Mouse (Mus musculus) myocyte (in vitro differentiated cells): ENCODE data around the gene Rpl14.

ENCODE experiments used
- CEBPB ChIP-seq: IDR thresholded peaks from 2 replicates; pipeline ENCODE4 v1.6.1; 2011; ENCODE audit warnings: mild to moderate bottlenecking, moderate library complexity; ENCODE audit not compliant: poor library complexity, insufficient read depth, severe bottlenecking
- E2F4 ChIP-seq: IDR thresholded peaks from one replicate; pipeline ENCODE4 v1.6.1; 2011; ENCODE audit warnings: mild to moderate bottlenecking, control low read depth, moderate library complexity; ENCODE audit not compliant: insufficient read depth
- MAX ChIP-seq: IDR thresholded peaks from one replicate; pipeline ENCODE4 v1.6.1; 2011; ENCODE audit warnings: low read depth, mild to moderate bottlenecking, control low read depth
- MYOD1 ChIP-seq, 3 experiments: IDR thresholded peaks; one replicate each; pipeline ENCODE4 v1.6.1; 2011; ENCODE audit warnings: control low read depth in 2 of 3, low read depth in 2 of 3, mild to moderate bottlenecking in 2 of 3, moderate library complexity in 1 of 3; ENCODE audit not compliant: insufficient read length in 2 of 3, control insufficient read depth in 1 of 3
- MYOG ChIP-seq, 3 experiments: IDR thresholded peaks; one replicate each; pipeline ENCODE4 v1.6.1; 2011; ENCODE audit warnings: control low read depth in 2 of 3, low read depth in 2 of 3, mild to moderate bottlenecking in 2 of 3; ENCODE audit not compliant: insufficient read length in 2 of 3, control insufficient read depth in 1 of 3, insufficient read depth in 1 of 3
- POLR2A ChIP-seq: IDR thresholded peaks from one replicate; pipeline ENCODE4 v1.6.1; 2011; ENCODE audit warnings: low read depth, mild to moderate bottlenecking, control low read depth, moderate library complexity; ENCODE audit not compliant: insufficient read length
- POLR2AphosphoS2 ChIP-seq: IDR thresholded peaks from one replicate; pipeline ENCODE4 v1.6.1; 2011; ENCODE audit warnings: low read depth, control low read depth; ENCODE audit not compliant: insufficient read length
- REST ChIP-seq: IDR thresholded peaks from one replicate; pipeline ENCODE4 v1.6.1; 2011; ENCODE audit warnings: mild to moderate bottlenecking, control low read depth, moderate library complexity; ENCODE audit not compliant: insufficient read depth, insufficient read length
- SRF ChIP-seq: IDR thresholded peaks from one replicate; pipeline ENCODE4 v1.6.1; 2011; ENCODE audit warnings: low read depth; ENCODE audit not compliant: control insufficient read depth, insufficient read length
- TCF12 ChIP-seq: IDR thresholded peaks from one replicate; pipeline ENCODE4 v1.6.1; 2011; ENCODE audit warnings: mild to moderate bottlenecking, control low read depth; ENCODE audit not compliant: poor library complexity, insufficient read depth, severe bottlenecking
- TCF3 ChIP-seq: IDR thresholded peaks from one replicate; pipeline ENCODE4 v1.6.1; 2011; ENCODE audit warnings: low read depth, control low read depth; ENCODE audit not compliant: insufficient read length
- USF1 ChIP-seq: IDR thresholded peaks from one replicate; pipeline ENCODE4 v1.6.1; 2011; ENCODE audit warnings: low read depth, mild to moderate bottlenecking, control low read depth, moderate library complexity

DNA sequence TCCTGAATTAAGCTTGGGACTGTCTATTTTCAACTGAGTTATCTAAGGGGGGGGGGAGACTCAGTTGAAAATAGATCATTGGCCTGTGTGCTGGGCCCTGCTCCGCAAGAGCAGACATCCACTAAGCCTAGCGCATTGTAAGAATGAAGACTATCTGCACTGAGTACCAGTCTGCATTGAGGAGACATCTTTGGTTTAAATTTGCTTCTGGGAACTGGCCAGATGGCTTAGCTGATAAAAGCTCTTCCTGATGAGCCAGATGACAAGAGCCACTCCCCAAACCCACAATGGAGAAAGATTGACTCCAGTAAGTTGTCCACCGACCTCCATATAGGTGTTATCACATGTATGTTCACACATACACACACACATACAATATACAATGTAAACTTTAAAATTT lies 7.7 kb upstream of the Rpl14 start:
- TF ChIP-seq MAX (no peak), POLR2A (no peak), TCF12 (no peak), SRF (no peak), MYOG (IDR thresholded peaks at IDR 0.05; ENCODE audit: control insufficient read depth in 1 of 3, insufficient read depth in 1 of 3, insufficient read length in 2 of 3, low read depth in 2 of 3) (no peak), TCF3 (no peak), USF1 (no peak), POLR2AphosphoS2 (no peak), MYOD1 (IDR thresholded peaks at IDR 0.05; ENCODE audit: control insufficient read depth in 1 of 3, insufficient read length in 2 of 3, low read depth in 2 of 3) (no peak), REST (no peak), CEBPB (no peak), E2F4 (no peak)
